Mouse (Mus musculus) heart, postnatal 36 days (tissue): ENCODE data around the gene Capzb. TPM values are rescaled to one million over a fixed set of nuclear protein-coding genes. Genes with fewer than 3 reads are reported as not detected.

Experiments
- DNase-seq, 2 experiments: peaks; one replicate each; pipeline ENCODE4 v3.0.0; 2021 to 2022
- intact Hi-C: fragments of 180-260 bp; cut with DNase I; formaldehyde crosslinking; loops from one replicate; pipeline ENCODE4 v1.15.1; 2025
- total RNA-seq, 2 experiments: library from RNA; stranded (reverse); gene quantifications; 2 replicates each; pipeline ENCODE4 v1.2.3; 2021

Capzb gene
- total RNA-seq, 2 experiments from 2014 or later, result 393 to 443 TPM

GRCm38 (mm10) chr4:139289017-139289416, 96.3 kb downstream of the Capzb start:
- DNase-seq, result peak; percentile 37 to 45
- intact Hi-C loops, result no loop called here

DNA sequence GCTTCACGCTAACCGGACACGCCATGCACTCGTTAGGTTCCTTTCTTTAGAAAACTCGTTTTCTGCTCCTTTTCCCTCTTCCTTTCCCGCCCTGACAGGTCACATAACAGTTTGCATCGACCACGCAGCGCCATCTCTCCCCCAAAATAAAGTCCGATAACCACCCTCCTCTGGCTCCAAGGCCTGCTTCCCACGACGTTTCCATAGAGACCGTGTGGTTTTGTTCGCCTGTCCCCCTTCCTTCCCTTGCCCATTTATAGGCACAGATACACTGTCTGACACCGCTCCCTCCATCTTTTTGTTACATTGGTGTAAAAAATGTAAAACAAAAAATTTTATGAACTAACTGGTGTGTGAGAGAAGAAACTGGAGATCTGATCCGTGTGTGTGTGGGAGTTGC, 98.4 kb downstream of the Capzb start:
- no peak for DNase-seq
- intact Hi-C loops, result no loop called here

GRCm38 (mm10) chr4:139292038-139292437, 99.3 kb downstream of the Capzb start:
- intact Hi-C loops, result no loop called here

DNA sequence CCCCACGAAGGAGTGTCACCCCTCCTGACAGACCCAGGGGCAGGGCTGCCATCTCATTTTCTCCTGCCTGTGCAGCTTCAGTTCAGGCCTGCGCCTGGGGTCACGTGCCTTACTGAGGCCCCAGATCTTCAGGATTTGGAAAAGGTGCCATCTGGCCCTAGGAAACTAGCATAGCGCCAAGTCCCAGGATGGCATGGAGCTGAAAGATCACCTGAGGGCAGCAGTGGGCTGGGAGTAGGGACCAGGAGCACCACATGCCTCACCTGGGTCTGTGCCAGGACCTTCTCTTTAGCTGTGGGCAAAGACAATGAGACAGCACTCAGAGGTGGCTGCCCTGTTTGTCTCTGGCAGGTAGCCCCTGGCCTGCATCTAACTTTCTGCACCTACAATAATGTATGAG, 104.9 kb downstream of the Capzb start:
- peak; percentile 45 to 62 for DNase-seq
- intact Hi-C loops, result no loop called here

More at GRCm38 (mm10) chr4:139292038-139292437, 99.3 kb downstream of the Capzb start:
- no peak for DNase-seq

DNA sequence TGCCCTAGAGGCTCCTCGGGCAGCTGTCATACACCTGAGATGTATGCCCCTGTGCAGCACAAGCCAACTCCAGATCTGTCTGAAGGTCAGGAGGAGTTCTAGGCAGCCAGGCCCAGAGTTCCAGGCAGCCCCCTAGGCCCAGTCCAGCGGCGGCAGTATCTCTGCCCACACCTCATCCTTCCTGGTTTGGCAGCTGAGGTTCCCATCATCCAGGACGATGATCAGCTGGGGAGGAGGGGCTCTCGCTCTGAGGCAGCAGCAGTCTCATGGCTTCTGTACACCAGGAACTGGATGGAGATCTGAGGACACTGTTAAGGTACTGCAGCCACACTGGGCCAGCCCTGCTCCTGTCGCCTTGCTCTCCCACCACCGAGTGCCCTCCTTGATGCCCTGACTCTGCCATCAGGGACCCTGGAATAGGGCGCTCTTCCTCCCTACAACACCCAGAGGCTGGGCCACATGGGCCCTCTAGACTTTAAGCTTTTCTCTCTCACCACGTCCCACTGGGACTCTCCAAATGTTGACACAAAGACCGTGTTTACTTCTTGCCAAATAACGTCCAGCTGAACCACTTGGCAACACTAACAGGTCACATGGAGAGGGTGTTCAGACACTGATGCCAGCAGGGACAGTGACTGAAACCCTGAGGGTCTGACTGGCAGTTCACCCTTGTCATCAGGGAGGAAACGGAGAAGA, 106.1 kb downstream of the Capzb start:
- intact Hi-C loops, result no loop called here
- no peak for DNase-seq

GRCm38 (mm10) chr4:139301780-139302179, 109.1 kb downstream of the Capzb start:
- no peak for DNase-seq
- intact Hi-C loops, result no loop called here

- no peak for DNase-seq
- intact Hi-C loops, result no loop called here
Observed at GRCm38 (mm10) chr4:139302241-139302640, 109.5 kb downstream of the Capzb start.

DNA sequence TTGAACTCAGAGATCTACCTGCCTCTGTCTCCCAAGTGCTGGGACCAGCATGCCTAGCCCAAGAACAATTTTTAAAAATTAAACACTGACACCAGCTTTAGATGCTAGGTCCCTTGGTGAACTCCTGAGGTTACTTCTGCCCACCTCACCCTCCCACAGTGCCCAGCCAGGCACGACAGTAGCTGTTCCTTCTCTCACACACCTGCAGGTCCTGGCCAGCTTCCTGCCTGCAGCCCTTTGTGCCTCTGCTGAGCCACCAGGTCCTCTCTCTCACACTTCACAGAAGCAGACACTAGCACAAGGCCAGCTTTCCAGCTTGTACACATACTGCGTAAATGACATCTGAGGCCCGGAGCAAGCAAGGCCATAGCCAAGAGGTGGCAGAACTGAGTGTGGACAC, 112.8 kb downstream of the Capzb start:
- no peak for DNase-seq
- intact Hi-C loops, result no loop called here

DNA sequence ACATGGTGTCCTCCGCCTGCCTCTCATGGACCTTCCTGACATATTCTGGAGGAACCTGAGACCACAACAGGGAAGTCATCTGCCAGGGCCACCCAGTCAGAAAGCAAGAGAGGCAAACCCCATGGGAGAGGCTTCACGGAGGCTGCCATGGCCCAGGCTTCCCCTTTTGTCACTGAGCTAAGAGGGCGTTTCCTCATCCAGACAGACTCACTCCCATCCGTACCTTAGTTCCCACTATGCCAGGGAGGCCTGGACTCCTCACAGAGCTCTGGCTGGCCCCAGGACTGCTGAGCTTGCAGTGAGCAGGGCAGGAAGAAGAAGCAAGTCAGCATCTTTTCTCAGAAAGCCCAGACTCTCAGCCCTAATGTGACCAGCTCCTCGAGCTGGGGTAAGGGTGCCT, 115.2 kb downstream of the Capzb start:
- no peak for DNase-seq
- intact Hi-C loops, result no loop called here

- intact Hi-C loops, result no loop called here
- DNase-seq, result no peak
Observed at GRCm38 (mm10) chr4:139309651-139310050, 117.0 kb downstream of the Capzb start.

DNA sequence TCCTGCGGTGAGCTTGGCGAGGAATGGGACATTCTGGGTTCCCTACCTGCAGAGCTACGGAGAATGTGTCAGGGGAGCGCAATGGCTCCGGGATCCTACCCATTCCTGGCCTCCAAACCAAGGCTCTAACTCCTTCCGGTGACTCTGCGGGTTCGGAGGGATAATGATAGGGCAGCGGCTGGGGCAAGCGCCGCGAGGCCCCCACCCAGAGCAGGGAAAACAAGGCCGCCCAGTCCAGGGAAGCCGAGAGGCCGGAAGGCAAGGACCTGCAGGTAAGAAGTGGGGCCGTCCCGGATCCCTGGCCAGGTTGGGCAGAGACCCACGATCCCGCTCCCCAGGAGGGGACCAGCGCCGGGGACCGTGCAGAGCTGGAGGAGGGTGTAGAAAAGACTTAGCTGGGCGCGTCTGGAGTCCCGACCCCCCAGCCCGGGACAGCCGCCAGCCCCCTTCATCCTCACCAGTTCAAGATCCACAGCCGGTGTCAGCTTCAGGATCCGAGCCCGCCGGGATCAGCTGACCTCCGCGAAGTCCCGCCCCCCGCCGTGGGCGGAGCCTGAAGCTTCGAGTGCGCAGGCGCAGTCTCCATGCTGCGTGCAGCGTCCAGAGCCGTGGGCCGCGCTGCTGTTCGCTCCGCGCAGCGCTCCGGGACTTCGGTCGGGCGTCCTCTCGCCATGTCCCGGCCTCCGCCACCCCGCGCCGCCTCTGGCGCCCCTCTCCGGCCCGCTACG, 117.6 kb downstream of the Capzb start, which contains the start of the genes Pqlc2 and Akr7a5:
Pqlc2 (minus strand) TSS at position 538 of the 728 bp plus-strand sequence.
Akr7a5 (plus strand) TSS at position 574 of the 728 bp plus-strand sequence.
- intact Hi-C loops, result no loop called here
- DNase-seq, result peak; percentile 100

GRCm38 (mm10) chr4:139310899-139311701, 118.4 kb downstream of the Capzb start:
- DNase-seq, result no peak
- intact Hi-C loops, result no loop called here

DNA sequence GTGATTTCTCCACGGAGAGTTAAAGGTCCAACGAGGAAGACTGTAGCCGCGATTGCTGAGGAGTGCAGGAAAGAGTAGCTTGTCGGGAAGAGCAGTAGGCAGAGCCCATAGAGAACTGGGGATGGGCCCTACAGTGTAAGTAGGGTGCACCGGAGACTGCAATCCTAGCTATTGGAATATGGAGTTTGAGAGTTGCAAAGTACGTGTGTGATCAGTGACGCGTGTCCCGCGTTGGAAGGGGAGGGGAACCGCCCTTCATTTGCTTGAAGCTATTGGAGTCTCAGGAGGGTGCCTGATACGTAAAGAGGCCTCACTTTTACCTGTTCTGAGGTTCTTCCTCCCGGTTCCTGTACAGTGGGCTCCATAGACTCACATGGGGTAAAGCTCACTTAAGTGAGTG, 119.0 kb downstream of the Capzb start:
- no peak for DNase-seq
- intact Hi-C loops, result no loop called here

DNA sequence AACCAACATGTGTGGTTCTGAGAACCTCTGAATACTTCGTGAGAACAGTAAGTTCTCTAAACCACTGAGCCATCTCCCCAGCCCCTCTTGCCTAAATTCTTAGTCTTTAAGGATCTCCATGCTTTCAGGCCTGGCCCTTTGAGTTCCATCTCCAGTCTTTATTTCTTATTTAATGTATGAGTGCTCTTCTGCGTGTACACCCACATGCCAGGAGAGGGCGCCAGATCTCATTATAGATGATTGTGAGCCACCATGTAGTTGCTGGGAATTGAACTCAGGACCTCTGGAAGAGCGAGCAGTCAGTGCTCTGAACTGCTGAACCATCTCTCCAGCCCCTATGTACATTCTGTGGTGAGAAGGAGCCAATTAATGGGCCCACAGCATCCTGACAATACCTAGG, 119.9 kb downstream of the Capzb start:
- DNase-seq, result peak in 1 of 2 experiments; percentile 48
- intact Hi-C loops, result no loop called here

DNA sequence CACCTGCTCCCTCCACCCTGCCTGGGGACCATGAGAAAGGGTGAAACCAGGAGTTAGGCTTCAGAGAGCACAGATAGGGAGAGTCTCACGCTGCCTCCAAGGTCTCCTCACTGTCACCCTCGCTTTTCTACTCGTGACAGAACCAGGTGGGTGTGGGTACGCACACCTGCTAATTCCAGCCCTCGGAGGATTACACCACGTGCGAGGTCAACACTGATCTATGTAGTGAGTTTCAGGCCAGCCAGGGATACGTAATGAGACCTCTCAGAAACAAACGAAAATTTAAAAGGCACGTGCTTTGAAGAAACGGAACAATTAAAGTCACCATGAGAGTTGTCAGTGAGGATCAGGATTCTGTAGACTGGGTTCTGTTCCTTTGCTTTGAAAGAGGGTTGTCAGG, 125.8 kb downstream of the Capzb start:
- intact Hi-C loops, result no loop called here
- DNase-seq, result no peak

DNA sequence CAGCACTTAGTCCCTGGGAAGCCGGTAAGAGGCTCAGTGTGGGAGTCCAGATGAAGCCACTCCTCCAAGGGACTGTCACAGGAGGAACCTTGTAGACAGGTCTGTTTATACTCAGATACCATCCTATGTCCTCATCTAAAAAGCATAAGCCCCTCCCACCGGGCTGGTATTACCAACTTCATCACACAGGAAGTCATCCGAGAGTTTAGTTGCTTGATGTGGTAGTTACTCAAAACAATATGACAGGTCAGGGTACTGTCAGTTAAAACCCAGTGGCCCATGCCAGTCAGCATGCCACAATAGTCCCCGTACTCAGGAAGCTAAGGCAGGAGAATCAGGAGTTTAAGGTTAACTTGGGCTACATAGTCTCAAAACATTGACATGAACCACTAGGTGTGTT, 127.0 kb downstream of the Capzb start:
- intact Hi-C loops, result no loop called here
- no peak for DNase-seq

DNA sequence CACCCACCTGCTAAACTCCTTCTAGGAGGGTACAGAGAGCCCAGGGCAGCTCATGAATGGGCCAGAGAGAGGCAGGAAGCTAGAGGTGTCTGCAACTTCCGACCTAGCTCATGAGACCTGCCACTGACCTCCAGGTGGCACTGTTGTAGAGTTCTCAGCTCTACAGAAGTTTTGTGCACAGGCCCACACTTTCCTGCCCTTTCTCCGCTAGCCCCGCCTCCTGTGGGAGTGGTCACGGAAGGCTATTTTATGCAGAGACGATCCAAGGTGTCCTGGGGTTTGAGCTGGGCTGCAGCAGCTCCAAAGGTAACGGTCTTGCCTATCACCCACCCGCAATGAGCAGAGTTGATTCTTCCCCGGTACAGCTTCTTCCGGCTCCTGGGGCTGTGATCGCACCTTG, 137.9 kb downstream of the Capzb start:
- intact Hi-C loops, result loop anchor here (10.0 kb wide), 1 partner anchor 406 kb away; no protein-coding TSS in a partner anchor

GRCm38 (mm10) chr4:139334631-139335295, 142.1 kb downstream of the Capzb start:
- no peak for DNase-seq
- intact Hi-C loops, result loop anchor here (10.0 kb wide), 1 partner anchor 410 kb away; no protein-coding TSS in a partner anchor

More for the DNA sequence above, 137.9 kb downstream of the Capzb start:
- DNase-seq, result peak; percentile 54 to 65

DNA sequence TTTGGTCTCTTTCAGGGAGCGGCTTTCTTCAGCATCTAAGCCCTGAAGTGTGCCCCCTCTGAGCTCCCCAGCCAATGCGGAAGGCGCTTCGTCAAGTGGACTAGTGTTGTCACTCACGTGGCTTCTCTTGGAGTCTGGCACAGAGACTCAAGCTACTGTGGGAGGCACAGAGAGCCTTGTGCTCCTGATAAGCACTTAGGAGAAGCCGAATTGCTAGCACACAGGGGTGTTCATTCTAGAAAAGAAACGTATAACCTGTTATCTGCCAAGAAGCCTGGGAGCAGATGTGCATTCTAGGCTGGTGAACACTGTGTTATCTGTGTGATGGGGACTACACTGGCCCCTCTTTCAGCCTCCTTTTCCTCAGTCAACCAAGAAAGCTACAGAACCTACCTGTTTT, 142.8 kb downstream of the Capzb start:
- no peak for DNase-seq
- intact Hi-C loops, result loop anchor here (10.0 kb wide), 1 partner anchor 411 kb away; no protein-coding TSS in a partner anchor

- peak; percentile 80 to 85 for DNase-seq
- intact Hi-C loops, result loop anchor here (1.0 to 10.0 kb wide), 2 partner anchors 252 to 412 kb away; no protein-coding TSS in a partner anchor
Observed at GRCm38 (mm10) chr4:139336822-139337483, 144.3 kb downstream of the Capzb start.
